Mouse (Mus musculus): ENCODE results near the gene Rnft1.
"Not testable (repeated sequence)": the region's sequence is repeated elsewhere in the genome, so short reads cannot be mapped to it uniquely, and the experiment has no call there.

Rnft1 gene

DNA sequence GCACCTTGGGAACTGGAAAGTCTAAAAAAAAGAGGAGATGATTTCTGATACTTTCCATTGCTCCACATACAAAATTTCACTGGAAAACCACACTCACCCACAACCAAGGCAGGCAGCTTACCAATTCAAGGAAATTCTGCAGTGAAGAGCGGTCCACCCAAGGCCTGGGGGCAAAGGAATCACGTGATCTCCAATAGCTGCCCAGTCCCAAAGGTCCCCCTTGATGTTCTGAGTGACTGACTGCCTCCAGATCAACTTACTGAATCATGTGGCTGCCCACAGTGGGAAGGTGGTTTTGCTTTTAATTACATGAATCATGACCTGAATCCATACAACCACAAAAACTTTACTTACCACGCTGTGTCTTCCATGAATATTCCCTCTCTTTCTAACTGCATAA lies 32.8 kb downstream of the Rnft1 start:
- no peak for DNase-seq (ENCODE audit: low read depth, low spot score)

DNA sequence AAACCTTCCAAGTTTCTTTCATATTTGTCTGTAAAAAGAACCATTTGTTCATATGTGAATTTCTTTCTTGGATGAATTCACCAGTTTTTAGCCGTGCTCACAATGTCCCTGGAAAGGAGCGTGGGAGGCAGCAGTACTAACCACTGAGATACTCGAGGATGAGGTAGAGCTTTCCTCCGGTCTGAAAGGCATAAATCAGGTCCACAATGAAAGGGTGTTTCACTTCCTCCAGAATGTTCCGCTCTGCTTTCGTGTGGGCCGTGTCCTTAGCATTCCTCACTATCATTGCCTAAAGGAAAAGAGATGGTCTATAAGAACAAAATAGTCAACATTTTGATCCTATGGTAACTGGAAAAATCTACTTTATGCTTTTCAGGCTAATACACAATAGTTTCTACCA lies 35.3 kb downstream of the Rnft1 start:
- DNase-seq (ENCODE audit: low read depth, low spot score) = no peak

DNA sequence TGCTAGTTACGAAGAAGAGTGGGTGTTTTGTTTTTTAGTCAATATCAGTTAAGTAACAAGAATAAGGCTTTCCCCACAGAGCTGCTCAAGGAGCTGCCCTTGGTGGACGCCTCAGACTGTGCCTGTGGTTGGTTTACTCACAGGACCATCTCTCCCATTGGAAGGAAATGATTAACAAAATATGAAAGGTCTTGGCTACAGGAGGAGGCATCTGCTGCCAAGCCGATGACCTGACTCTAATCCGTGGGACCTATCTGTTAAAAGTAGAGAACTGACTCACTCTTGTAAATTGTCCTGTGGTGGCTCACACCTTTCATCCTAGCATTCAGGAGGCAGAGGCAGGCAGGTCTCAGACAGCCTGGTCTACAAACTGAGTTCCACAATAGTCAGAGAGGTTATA lies 43.1 kb downstream of the Rnft1 start:
- DNase-seq (ENCODE audit: low read depth, low spot score) = no peak

DNA sequence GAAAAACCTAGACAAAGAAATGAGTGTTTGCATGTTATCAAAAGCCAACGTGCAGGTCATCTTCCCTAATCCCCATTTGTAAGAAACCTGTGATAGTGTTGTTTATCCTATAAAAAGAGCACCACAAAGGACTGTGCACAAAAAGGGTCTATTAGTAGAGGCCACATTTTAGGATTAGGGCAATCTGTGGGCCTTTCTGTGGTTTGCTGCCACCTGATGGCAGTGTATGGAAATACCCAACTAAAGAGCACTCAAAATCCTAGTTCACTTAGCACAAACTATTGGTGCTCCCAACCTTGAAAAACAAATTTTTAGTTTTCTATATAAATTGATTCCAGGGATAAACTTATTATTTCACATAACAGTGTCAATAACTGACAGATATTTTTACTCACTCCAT lies 48.4 kb downstream of the Rnft1 start:
- no peak for DNase-seq (ENCODE audit: low read depth, low spot score)

DNA sequence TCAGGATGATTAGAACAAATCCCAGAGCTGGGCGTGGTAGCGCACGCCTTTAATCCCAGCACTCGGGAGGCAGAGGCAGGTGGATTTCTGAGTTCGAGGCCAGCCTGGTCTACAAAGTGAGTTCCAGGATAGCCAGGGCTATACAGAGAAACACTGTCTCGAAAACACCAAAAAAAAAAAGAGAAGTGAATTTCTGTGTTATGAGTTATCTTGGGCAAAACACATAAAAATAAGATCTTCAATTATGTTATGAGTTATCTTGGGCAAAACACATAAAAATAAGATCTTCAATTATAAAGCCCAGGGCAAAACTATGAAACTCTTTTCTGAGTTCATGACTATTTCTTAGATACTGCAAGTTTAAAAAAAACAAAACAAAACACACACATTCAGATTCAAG lies 48.8 kb downstream of the Rnft1 start:
- not testable (repeated sequence) for DNase-seq (ENCODE audit: low read depth, low spot score)

DNA sequence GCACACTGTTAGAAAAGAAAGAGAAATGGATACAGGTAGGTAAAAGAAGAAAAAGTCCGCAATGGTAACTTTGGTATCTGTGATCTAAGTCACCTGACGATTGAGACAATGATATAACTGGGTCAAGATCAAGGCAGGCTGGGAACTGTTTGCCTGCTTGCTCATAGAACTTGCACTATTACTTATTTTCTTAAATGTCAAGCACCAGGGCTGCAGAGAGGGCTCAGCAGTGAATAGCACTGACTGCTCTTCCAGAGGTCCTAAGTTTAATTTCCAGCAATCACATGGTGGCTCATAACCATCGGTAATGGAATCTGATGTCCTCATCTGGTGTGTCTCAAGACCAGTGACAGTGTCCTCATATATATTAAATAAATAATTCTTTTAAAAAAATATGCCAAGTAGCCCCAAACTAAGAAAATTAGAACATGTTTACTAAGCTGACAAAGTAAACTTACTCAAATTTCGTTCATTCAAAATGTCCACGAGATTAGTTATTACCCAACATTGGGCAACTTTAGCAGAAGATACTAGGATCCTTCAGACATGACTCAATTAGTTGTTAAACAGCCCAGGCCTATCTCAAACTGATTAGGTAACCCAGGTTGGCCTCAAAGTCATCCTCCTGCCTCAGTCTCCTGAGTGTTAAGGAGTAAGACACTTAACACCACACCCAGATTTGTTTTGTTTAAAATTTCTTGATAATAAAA lies 49.9 kb downstream of the Rnft1 start:
- DNase-seq (ENCODE audit: low read depth, low spot score) = no peak

DNA sequence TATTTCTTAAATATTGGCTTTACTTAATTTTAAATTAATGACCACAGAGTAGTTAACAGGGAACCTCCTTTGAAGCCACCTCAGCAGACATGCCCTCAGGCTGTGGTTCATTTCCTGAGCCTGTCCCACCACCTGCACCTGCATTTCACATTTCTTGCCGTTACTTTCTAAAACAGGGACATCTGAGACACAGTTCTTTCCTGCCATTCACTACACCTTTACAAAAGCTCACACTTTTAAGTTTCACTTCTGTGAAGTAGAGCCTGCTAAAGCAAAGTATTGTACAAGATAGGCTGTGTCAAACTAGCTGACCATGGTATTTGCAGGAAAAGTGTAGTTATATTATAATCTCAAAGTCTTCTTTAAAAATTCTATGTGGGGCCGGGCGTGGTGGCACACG lies 54.3 kb downstream of the Rnft1 start:
- DNase-seq (ENCODE audit: low read depth, low spot score) = no peak

DNA sequence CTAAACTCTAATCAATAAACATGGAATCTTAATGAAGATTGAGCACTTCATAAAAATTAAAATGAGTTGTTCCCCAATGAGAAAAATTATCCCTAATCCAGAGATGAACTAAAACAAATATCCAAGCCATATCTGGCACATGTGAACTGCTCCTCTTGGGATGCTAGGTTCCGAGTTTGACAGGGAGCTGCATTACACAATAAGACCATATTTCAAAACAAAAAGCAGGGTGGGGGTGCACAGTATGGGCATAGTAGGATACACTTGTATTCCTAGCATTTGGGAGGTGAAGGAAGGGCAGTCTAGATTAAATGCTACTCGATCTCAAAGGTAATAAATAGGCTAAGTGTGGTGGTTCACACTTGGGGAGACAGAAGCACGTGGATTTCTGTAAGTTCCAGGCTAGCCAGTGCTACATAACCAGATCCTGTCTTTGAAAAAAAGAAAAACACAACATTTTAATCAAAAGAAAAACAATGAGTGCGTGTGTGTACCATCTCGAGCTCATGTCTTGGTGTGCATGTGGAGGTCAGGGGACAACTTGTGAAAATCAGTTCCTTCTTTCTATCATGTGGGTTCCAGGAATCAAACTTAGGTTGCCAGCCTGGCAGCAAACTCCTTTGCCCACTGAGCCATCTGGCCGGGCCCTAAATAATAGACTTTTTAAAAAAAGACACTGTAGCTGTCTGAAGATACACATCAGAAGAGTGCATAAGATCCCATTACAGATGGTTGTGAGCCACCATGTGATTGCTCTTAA lies 55.4 kb downstream of the Rnft1 start:
- DNase-seq (ENCODE audit: low read depth, low spot score) = no peak

DNA sequence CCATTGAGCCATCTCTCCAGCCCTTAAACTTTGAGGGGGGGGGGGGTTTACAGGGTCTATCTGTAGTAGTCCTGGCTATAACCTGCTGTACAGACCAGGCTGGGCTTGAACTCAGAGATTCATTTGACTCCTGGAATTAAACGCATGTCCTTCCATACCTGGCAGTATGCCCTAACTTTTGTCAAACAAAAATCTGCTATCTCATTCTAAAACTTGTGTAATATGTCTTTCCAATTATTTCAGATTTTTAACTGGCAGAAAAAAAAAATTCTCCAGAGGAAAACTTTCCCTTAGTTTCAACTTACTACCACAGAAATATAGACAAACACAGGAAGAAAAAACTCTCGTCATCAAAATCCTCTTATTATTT lies 56.0 kb downstream of the Rnft1 start:
- DNase-seq (ENCODE audit: low read depth, low spot score) = no peak

DNA sequence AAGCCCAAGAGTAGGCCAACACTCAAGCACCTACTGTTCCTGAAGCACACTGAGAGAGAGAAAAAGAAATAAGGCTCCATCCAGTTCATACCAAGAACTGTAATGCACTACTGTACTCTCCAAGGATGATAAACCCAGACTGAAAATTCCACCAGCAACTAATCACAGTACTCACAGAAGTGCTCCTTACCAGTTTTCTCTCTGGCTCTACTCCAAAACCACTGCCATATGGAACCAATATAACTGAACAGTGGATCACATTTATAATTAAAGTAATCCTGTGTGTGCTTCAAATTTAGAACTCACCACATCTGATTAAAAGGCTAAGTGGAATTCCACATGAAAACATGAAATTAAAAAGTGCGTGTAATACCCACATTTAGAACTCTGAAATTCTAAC lies 58.4 kb downstream of the Rnft1 start:
- DNase-seq (ENCODE audit: low read depth, low spot score) = no peak

DNA sequence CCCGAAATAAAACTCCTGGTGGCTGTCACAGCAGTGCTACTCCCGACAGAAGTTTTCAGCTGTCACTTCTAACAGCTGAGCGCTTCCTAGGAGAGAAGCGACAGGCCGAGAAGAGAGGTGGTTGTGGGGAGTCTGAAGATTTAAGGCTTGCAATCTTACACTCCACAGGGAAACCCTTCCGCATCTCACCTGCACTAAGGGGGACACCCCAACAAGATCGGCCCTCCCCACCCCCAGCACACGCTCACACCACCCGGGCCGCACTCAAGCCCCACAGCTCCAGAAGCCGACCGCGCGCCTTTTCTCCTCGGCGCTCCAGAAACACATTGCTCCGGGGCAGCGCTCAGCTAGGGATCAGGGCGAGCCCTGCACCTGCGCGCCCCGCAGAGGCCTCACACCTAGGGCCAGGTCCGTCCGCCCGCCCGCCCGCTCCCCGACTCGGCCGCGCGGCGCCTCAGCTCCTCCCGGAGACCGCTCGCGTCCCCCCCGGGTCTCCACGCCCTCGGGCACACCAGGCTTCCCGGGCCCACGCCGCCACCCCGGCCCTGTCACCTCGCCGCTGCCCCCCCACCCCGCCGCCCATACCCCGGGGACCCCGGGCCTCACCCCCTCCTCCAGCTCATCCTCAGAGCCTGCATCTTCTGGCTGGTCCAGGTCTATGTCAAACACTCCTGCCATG lies 59.6 kb downstream of the Rnft1 start:
- DNase-seq (ENCODE audit: low read depth, low spot score) = peak; percentile 27

DNA sequence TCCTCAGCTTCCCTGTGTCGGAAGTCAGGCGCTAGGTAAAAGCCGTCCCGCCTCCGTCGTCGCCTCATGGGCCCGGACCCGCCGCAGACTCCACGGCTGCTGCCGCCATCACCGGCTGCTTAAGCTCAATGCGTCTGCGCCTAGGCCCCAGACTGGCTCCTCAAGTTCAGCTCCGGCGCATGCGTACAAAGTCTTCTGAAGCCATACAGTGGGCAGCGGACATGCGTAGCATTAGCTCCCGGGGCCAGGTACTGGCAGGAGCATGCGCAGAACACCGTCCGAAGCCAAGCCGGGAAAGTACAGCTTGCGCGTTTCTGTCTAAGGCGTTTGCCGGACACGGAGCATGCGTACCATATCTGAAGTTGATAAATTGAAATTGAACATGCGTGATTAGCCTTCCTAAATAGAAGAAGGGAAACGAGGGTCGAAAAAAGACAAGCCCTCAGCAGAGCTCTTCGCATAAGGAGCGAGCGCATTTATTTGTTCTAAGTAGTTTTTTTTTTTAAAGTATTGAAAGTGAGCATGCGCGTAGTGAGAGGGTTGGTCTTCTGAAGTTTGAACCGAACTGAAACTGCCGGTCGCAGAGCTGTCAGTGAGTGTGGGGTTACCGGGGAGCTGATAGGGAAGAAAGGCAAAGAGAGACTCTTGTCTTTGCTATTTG lies 60.3 kb downstream of the Rnft1 start, which contains the start of the genes Rps6kb1 and Tubd1:
Rps6kb1 (minus strand) TSS at position 167 of the 661 bp plus-strand sequence.
Tubd1 (plus strand) TSS at position 353 of the 661 bp plus-strand sequence.
- peak; percentile 100 for DNase-seq (ENCODE audit: low read depth, low spot score)

DNA sequence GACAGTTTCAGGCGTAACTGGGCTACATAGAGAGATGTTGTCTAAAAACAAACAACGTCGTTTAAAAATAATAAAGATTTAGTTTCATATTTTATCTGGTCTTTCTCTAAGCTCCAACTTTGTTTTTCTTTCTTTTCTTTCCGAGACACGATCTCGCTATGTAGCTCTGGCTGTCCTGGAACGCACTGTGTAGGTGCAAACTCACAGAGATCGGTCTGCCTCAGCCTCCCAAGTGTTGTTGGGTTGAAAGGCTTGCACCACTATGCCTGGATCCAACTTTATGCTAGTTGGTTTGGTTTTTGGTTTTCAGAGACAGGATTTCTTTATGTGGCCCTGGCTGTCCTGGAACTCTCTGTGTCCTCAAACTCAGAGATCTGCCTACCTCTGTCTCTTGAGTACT lies 61.1 kb downstream of the Rnft1 start:
- no peak for DNase-seq (ENCODE audit: low read depth, low spot score)

DNA sequence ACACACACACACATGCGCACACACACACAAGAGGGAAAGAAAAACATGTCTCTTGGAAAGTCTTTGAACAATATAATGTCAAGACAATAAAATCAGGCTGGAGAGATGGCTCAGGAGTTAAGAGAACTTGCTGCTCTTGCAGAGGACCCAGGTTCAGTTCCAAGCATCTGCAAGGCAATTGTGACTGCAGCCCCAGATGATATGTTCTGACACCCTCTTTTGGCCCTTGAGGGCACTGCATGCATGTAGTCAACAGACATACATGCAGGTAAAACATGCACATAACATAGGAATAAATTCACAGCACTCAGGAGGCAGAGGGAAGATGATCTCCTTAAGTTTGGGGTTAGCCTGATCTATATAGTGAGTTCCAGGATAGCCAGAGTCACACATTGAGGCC lies 63.0 kb downstream of the Rnft1 start:
- no peak for DNase-seq (ENCODE audit: low read depth, low spot score)
